Mouse (Mus musculus): ENCODE results near the gene Plekhm3. TPM values are rescaled to one million over a fixed set of nuclear protein-coding genes. Genes with fewer than 3 reads are reported as not detected.

Gene Plekhm3
- total RNA-seq, 2 experiments from 2014 or later: 14.9 to 16.6 TPM

DNA sequence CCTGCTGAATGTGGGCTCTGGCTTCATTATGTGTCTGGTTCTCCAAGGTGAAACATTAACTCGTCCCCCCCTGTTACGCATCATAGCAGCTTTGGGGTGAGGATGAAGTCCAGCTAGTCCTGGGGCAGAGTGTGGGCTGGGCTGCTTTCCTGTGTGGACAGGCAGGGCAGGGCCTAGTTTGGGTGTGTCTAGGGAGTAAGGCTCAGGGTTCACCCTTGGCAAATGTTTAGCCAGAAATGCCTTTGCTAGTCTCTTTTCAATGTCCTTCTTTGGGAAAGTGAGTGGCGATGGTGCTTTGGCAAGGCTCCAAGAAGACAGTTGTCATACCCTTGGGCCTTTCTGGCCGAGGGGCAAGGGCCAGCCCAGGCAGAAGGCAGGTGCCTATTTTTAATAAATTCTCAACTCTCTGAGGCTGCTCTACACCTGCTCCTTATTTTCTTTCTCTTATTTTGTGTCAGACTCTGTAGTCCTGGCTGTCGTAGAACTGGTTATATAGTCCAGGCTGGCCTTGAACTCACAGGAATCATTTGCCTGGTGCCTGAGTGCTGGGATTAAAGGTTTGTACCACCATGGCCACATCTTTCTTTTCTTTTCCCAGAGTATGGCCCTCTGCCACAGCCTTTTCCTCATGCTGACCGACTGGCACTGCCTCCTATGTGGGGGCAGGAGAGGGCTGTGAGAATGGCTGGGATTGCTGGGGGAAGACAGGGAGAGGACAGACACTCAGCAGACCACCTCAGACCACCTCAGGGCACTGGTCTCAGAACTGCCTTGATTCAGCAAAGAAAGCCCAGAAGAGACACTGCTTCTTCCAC, 168.7 kb downstream of the Plekhm3 start:
- DNase-seq (ENCODE audit: low spot score in 2 of 2): no peak

DNA sequence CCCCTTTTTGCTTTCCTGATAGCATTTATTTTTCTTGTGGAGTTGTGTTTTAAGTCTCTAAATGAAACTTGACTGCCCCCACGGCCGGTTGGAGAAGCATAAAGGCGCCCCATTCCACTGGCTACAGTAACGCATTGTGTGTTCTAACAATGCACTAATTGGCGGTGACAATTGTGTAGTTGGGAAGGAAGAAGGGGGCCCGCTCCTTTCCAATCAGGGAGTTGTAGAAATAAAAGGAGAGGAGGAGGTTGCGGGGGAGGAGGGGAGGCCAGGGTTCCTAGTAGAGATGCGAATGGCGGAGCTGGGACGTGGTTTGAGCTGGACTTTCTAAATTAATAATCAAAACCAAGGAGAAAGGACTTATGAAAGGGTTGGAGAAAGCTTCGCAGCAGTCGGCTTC, 176.8 kb downstream of the Plekhm3 start:
- DNase-seq (ENCODE audit: low spot score in 2 of 2): no peak

DNA sequence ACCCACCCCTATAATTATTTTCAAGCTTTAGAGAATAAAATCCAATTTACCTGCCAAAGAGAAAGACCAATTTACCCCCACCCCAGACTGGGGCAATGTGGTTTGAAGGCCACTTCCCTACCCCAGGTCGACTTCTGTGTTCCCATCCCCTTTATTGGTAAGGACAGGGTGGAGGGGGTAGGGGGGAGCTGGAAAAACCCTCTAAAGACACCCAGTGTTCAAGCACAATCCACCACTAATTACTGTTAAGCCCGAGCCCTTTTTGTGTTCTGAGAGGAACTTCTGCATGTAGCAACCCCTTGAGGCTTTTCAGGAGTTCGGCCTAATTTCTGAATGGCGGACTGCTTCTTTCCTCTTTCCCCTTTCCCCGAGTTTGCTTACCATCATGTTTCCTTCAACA, 177.2 kb downstream of the Plekhm3 start:
- DNase-seq (ENCODE audit: low spot score in 2 of 2): no peak

GRCm38 (mm10) chr1:64773305-64773704, 183.3 kb downstream of the Plekhm3 start:
- DNase-seq (ENCODE audit: low spot score in 2 of 2): no peak

- DNase-seq (ENCODE audit: low spot score in 2 of 2): no peak
Measured at GRCm38 (mm10) chr1:64770169-64770568, 186.5 kb downstream of the Plekhm3 start.

DNA sequence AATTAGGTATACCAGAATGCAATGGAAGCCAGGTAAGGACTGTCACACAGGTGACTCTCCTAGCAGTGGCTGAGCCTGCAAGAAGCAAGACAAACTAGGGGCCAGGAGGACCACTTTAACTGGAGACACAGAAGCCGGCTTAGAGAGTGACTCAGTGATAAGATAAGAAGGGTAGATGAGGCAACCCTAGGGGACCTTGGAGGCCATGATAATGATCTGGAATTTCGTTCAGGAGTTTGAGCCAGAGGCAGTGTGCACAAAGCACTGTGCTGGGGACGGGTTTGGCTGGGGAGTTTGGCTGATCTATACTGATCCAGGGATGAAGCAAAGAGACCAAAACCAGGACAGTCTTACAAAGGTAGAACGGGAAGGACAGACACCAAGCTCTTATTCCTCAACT, 195.0 kb downstream of the Plekhm3 start:
- DNase-seq (ENCODE audit: low spot score in 2 of 2): no peak

DNA sequence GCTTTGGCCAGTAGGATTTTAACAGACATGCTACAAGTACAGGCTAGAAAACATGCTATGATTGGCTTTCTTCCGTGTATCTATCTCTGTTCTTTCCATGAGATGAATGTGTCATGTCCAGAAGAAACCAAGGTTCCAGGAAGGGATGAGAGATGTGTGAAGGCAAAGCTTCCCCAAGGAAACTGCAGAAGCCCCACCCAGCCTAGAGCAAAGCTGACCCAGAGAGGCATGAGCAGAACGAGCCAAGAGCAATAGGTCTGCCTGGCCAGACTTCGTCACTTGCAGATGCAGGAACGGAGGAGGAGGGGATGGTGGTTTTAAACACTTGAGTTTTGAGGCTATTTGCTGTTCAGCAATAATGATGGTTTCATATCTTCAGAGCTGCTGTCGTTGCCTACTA, 198.9 kb downstream of the Plekhm3 start:
- DNase-seq (ENCODE audit: low spot score in 2 of 2): no peak

- DNase-seq (ENCODE audit: low spot score in 2 of 2): no peak
Measured at GRCm38 (mm10) chr1:64757254-64757653, 199.4 kb downstream of the Plekhm3 start.

DNA sequence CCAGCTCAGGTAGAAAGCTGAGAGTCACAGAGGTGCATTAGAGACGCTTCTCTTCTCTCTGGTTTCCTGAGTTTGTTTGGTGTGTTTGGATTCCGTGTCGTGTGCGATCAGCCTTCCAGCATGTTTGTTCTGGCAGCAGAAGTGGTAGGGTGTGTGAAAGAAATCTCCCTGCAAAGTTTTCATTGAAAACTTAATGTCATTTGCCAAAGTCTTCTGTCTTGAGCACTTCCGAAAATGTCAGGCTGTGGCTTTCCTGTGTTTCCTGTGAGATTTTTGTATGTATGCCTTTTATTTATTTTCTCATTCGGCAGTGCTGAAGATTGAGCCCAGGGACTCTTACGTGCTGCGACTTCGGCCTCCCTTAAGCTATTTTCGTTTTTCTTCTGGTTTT, 200.0 kb downstream of the Plekhm3 start:
- DNase-seq (ENCODE audit: low spot score in 2 of 2): no peak

DNA sequence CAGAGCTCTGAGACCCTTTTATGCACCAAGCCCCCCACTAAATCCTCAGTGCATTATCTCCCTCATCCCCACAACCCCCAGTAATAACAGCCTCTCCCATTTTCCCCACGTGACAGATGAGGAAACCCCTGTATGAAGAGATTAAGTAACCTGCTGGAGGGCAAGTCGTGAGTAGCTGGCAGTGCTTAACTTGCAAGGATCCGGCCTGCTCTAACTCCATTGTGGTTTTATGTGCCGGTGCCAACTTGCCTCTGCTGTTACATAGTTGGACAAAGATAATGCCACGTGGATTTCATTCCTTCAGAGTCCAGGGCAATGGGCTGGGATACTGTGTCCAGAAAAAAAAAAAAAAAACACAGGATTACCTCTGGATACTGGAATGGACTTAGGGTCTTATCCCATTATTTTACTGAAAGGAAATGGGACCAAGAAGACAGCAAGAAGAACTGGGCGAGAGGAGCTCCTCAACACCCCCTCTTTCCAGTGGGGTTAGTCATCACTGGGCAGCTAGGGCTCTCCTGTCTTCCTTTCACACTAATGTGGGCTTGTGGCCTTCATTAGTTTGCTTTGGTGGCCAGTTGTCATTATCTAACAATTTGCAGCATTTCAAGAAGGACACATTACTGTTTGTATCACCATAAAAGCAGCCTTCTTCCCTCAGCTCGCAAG, 200.5 kb downstream of the Plekhm3 start:
- DNase-seq (ENCODE audit: low spot score in 2 of 2): no peak

GRCm38 (mm10) chr1:64754658-64755057, 202.0 kb downstream of the Plekhm3 start:
- DNase-seq (ENCODE audit: low spot score in 2 of 2): no peak

GRCm38 (mm10) chr1:64753668-64754067, 203.0 kb downstream of the Plekhm3 start:
- DNase-seq (ENCODE audit: low spot score in 2 of 2): no peak

GRCm38 (mm10) chr1:64753109-64753508, 203.5 kb downstream of the Plekhm3 start:
- no peak for DNase-seq (ENCODE audit: low spot score in 2 of 2)

DNA sequence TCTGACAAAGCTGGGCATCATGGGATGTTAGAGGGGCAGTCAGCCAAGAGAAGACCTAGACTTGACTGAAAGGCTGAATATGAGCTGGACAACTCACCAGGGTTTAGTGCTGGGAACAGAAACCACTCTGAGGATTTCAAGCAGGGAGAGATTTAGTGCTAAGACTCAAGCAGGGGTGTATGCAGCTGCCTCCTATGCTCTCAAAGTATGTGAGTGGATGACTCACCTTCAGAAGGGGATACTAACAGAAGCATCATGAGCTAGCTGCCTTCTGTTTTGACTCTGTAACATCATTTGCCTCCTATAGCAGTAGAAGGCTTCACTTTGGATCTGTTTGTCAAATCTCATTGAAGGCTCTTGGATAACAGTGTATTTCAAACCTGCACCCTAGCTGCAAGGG, 212.0 kb downstream of the Plekhm3 start:
- DNase-seq (ENCODE audit: low spot score in 2 of 2): no peak

DNA sequence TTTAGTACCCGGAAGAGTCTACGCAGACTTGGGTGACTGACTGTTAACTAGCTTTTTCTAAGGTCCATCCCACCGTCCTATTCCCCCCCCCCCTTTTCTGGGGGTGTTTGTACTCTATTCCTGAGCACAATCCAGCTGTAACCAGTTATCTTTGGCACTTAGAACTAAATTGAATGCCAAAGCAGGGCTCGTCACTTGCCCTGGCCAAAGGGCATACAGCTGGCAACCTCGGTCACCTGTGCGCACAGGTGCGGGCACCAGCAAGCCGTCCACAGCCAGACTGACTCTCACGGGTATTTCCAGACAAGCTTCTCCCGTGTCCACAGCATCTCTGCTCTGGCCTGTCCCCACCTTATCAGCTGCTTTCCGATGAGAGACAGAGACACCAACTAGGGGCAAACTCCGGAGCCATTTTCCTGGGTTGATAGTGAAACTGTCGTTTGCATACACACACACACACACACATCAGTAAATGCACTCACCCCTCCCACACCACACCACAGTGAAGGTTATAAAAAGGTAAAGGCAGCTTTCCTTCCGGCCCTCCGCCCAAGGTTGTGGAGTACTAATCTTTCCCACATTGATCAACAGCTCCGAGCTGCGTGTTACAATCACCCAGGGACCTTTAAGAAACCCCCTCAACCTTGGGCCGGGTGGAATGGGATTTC, 213.7 kb downstream of the Plekhm3 start:
- DNase-seq (ENCODE audit: low spot score in 2 of 2): no peak

DNA sequence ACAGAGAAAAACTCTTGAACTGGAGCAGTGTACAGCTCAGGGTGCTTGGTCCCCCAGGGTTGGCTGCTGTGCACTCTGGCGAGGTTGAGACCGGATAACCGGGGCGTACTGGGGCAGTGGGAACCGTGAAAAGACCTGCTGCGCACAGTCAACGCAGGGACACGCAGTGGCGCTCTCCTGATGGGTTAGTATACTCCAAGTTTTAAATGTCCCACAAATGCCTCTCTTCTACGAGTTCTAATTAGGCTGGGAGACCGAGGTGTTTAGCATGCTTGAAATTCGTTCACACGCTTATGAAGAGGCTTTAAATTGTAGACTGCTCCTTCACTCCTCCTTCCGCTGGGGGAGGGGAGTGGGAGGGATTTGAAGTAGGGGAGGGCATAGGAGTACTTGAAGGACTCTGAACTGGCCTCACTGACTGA, 218.0 kb downstream of the Plekhm3 start:
- DNase-seq (ENCODE audit: low spot score in 2 of 2): peak; percentile 44 to 45

GRCm38 (mm10) chr1:64738180-64738555, 218.5 kb downstream of the Plekhm3 start:
- DNase-seq (ENCODE audit: low spot score in 2 of 2): no peak

DNA sequence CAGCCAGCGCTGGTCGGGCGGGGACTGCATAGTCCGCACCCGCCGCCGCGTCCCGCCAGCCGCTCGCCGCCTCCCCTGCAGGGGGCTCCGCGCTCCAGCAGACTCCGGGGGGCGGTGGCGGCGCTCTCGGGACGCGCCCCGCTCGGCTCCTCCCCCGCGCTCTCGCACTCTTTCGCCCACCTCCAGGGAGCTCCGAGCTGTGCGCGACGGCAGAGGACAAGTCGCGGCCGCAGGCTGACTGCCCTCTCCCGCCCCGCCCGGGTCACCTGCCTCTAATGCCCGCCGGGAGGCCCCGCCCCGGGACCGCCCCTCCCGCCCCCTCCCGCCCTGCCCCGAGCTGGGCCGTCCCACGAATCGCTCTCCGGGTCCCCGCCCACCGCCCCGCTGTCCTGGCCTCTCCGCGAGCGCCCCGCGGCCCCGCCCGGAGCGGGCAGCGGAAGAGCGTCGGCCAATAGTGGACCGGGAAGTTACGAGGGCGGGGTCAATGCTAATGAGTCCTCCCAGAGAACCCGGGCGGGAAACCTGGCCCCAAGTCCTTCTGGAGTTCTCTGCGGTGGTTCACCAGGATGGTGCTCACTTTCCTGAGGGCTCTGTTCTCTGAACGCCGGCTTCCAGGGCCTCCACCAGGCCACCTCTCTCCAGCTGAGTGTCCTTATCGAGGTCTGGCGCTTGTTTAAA, 219.0 kb downstream of the Plekhm3 start, which contains the start of gene Fzd5:
Fzd5 (minus strand) TSS at position 250 of the 678 bp plus-strand sequence.
- DNase-seq (ENCODE audit: low spot score in 2 of 2): peak; percentile 94 to 97

DNA sequence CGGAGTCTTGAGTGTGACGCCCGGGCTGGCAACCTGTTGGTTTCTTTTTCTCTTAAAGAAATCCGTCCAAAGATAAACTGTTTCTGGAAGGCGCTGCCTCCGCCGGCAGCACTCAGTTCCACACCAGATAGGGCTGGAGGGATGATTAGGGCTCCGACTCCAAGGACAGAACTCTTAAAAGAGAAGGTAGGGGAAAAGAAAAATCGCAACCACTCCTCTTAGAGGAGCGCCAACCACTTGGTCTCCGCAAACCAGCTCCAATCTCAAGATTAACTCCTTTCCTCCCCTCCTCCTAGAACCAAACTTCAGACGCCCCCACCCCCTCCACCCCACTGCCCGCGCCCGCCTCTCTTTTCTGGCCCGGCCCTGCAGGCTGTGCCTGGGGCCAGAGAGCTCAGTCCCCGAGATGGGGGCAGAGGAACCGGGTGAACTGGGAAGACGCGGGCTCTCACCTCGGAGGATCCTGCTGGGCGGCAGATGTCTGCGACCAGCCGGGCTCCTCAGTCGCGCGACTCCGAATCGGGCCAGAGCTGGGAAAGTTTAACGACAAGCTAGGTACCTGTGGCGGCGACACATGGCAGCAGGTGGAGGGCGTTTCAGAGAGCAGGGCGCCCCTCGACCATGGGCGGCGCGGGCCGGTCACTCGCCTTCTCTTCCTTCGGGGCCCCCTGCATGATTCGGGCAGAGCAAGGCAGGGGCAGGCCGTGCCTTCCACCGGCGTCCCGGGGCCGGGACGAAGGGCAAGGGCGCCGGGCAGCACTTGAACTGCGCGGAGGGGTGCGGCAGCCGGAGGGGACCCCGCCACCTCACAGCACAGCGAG, 219.7 kb downstream of the Plekhm3 start:
- DNase-seq (ENCODE audit: low spot score in 2 of 2): peak in 1 of 2 experiments; percentile 30
